24 mouse cellular contexts compared by ENCODE assay signal in genomic region chr1:22274081-22274480, GRCm38 (mm10).
A peak's percentile ranks its signal among the peaks of the same experiment; 100 is the strongest.
DNase-seq lines count a peak whose midpoint lies in the region; ATAC-seq and TF ChIP-seq lines count a peak whose summit lies in the region.
"Had no signal": no experiment of that assay in that cellular context is flagged by ENCODE, and none has a peak within 500 bp of the region (broad histone marks: within the 10 kb centered on the region; RNA-seq: fewer than 3 reads in every experiment).

No protein-coding gene starts in this region.

- 71% methylated on average over 2 of the region's 2 CpGs for WGBS in kidney, embryonic 14.5 days
- 57% methylated on average over 2 of the region's 2 CpGs for WGBS in kidney, embryonic 15.5 days
- 56% methylated on average over 2 of the region's 2 CpGs for WGBS in kidney, embryonic 16.5 days
- WGBS in stomach, postnatal 0 days = 71% methylated on average over 2 of the region's 2 CpGs

- no peak for ATAC-seq in kidney, embryonic 14.5 days (ENCODE audit: low FRiP score, low TSS enrichment)
- ATAC-seq in kidney, embryonic 15.5 days (replicated peaks; ENCODE audit: low FRiP score) = no peak
- ATAC-seq in kidney, embryonic 16.5 days (ENCODE audit: low FRiP score, low TSS enrichment) = no peak
- ATAC-seq in stomach, postnatal 0 days (ENCODE audit: low FRiP score, low TSS enrichment) = no peak
- ATAC-seq: forebrain, embryonic 13.5 days; forebrain, embryonic 16.5 days had no signal

- no peak overlapping the region for H3K4me3 ChIP-seq in kidney, embryonic 14.5 days (ENCODE audit: low read length)
- no peak overlapping the region for H3K4me3 ChIP-seq in kidney, embryonic 15.5 days (replicated peaks)
- H3K4me3 ChIP-seq in kidney, embryonic 16.5 days (ENCODE audit: low read length) = no peak overlapping the region
- no peak overlapping the region for H3K4me3 ChIP-seq in stomach, postnatal 0 days (ENCODE audit: low read depth, low read length)
- H3K4me3 ChIP-seq: embryonic facial prominence, embryonic 13.5 days; embryonic facial prominence, embryonic 15.5 days; erythroblast, embryonic 14.5 days; forebrain, embryonic 10.5 days; forebrain, embryonic 13.5 days had no signal

- no peak overlapping the region for H3K4me2 ChIP-seq in kidney, embryonic 14.5 days (replicated peaks; ENCODE audit: low read depth, low read length)
- H3K4me2 ChIP-seq in kidney, embryonic 15.5 days = no peak overlapping the region
- no peak overlapping the region for H3K4me2 ChIP-seq in kidney, embryonic 16.5 days (replicated peaks; ENCODE audit: low read depth, low read length)
- no peak overlapping the region for H3K4me2 ChIP-seq in stomach, postnatal 0 days (replicated peaks; ENCODE audit: low read depth)
- H3K4me2 ChIP-seq: embryonic facial prominence, embryonic 13.5 days; embryonic facial prominence, embryonic 15.5 days; forebrain, embryonic 13.5 days had no signal

- no peaks in the 10 kb centered on the region for H3K36me3 ChIP-seq in kidney, embryonic 14.5 days (ENCODE audit: control insufficient read depth, insufficient read depth, low read length)
- no peaks in the 10 kb centered on the region for H3K36me3 ChIP-seq in kidney, embryonic 15.5 days
- H3K36me3 ChIP-seq in kidney, embryonic 16.5 days (ENCODE audit: insufficient read depth, low read length) = no peaks in the 10 kb centered on the region
- H3K36me3 ChIP-seq in stomach, postnatal 0 days (ENCODE audit: control insufficient read depth, insufficient read depth, low read length) = no peaks in the 10 kb centered on the region
- H3K36me3 ChIP-seq: embryonic facial prominence, embryonic 13.5 days; embryonic facial prominence, embryonic 15.5 days; forebrain, embryonic 10.5 days had no signal

- H3K9me3 ChIP-seq in kidney, embryonic 14.5 days (ENCODE audit: control insufficient read depth, low read length) = no peaks in the 10 kb centered on the region
- no peaks in the 10 kb centered on the region for H3K9me3 ChIP-seq in kidney, embryonic 15.5 days (replicated peaks)
- H3K9me3 ChIP-seq in kidney, embryonic 16.5 days (ENCODE audit: low read length) = no peaks in the 10 kb centered on the region
- no peaks in the 10 kb centered on the region for H3K9me3 ChIP-seq in stomach, postnatal 0 days (ENCODE audit: control insufficient read depth, low read length)
- H3K9me3 ChIP-seq: embryonic facial prominence, embryonic 13.5 days; embryonic facial prominence, embryonic 15.5 days; forebrain, embryonic 10.5 days; forebrain, embryonic 13.5 days had no signal

- TF ChIP-seq EP300 in stomach, postnatal 0 days (optimal IDR thresholded peaks at IDR 0.05) = no peak

- H3K4me1 ChIP-seq in kidney, embryonic 14.5 days (ENCODE audit: control insufficient read depth, insufficient read depth, low read length) = no peaks in the 10 kb centered on the region
- H3K4me1 ChIP-seq in kidney, embryonic 15.5 days = no peaks in the 10 kb centered on the region
- no peaks in the 10 kb centered on the region for H3K4me1 ChIP-seq in kidney, embryonic 16.5 days (ENCODE audit: insufficient read depth, low read length)
- no peaks in the 10 kb centered on the region for H3K4me1 ChIP-seq in stomach, postnatal 0 days (replicated peaks; ENCODE audit: control insufficient read depth, insufficient read depth)
- H3K4me1 ChIP-seq: embryonic facial prominence, embryonic 13.5 days; embryonic facial prominence, embryonic 15.5 days; forebrain, embryonic 10.5 days; forebrain, embryonic 13.5 days had no signal

- H3K27ac ChIP-seq in kidney, embryonic 14.5 days (ENCODE audit: low read depth, low read length) = no peak overlapping the region
- no peak overlapping the region for H3K27ac ChIP-seq in kidney, embryonic 15.5 days
- H3K27ac ChIP-seq in kidney, embryonic 16.5 days (ENCODE audit: low read length) = no peak overlapping the region
- H3K27ac ChIP-seq in stomach, postnatal 0 days (replicated peaks) = no peak overlapping the region
- H3K27ac ChIP-seq: embryonic facial prominence, embryonic 13.5 days; embryonic facial prominence, embryonic 15.5 days; forebrain, embryonic 10.5 days; forebrain, embryonic 13.5 days had no signal

- no peaks in the 10 kb centered on the region for H3K27me3 ChIP-seq in kidney, embryonic 14.5 days (ENCODE audit: control insufficient read depth, insufficient read depth, low read length)
- H3K27me3 ChIP-seq in kidney, embryonic 15.5 days = no peaks in the 10 kb centered on the region
- no peaks in the 10 kb centered on the region for H3K27me3 ChIP-seq in kidney, embryonic 16.5 days (ENCODE audit: insufficient read depth, low read length)
- no peaks in the 10 kb centered on the region for H3K27me3 ChIP-seq in stomach, postnatal 0 days (ENCODE audit: control insufficient read depth, insufficient read depth, low read length)
- H3K27me3 ChIP-seq: embryonic facial prominence, embryonic 13.5 days; embryonic facial prominence, embryonic 15.5 days; forebrain, embryonic 13.5 days had no signal

- no peak overlapping the region for H3K9ac ChIP-seq in kidney, embryonic 14.5 days (ENCODE audit: low read depth, low read length)
- H3K9ac ChIP-seq in kidney, embryonic 15.5 days = no peak overlapping the region
- H3K9ac ChIP-seq in kidney, embryonic 16.5 days (replicated peaks; ENCODE audit: low read length) = no peak overlapping the region
- H3K9ac ChIP-seq in stomach, postnatal 0 days (ENCODE audit: low read length) = no peak overlapping the region
- H3K9ac ChIP-seq: embryonic facial prominence, embryonic 13.5 days; embryonic facial prominence, embryonic 15.5 days; forebrain, embryonic 13.5 days had no signal

- no peak for TF ChIP-seq CTCF in stomach, postnatal 0 days (IDR thresholded peaks at IDR 0.05; ENCODE audit: low read depth)

- peak; percentile 27 for DNase-seq in kidney, adult 11 months
- DNase-seq in kidney, adult 8-10 months = peak; percentile 28 to 51
- peak; percentile 7 for DNase-seq in kidney, postnatal 14 days
- peak; percentile 31 for DNase-seq in yolk sac, embryonic 10.5 days (ENCODE audit: low spot score)
- DNase-seq in stomach, postnatal 0 days (ENCODE audit: low spot score) = no peak
- DNase-seq: adrenal gland, adult 2 months; adrenal gland, postnatal 10 days; adrenal gland, postnatal 25 days; cerebellum, adult 11 months; cerebellum, adult 18-20 months; cerebellum, adult 8-10 months; cerebellum, adult 9-11 months; cerebellum, postnatal 14 days; cerebellum, postnatal 36 days; embryo, embryonic 11 days had no signal
